Mouse (Mus musculus): ENCODE measurements around the gene Garnl3.

Gene Garnl3

GRCm38 (mm10) chr2:33131500-33132092, at the start of gene Garnl3:
Gene Garnl3, minus strand, starts transcription at chr2:33131654.
- peak; percentile 71 for DNase-seq

GRCm38 (mm10) chr2:33179930-33180630, 48.6 kb upstream of the Garnl3 start:
- DNase-seq: no peak

GRCm38 (mm10) chr2:33179171-33179929, 47.9 kb upstream of the Garnl3 start:
- no peak for DNase-seq

- DNase-seq: peak; percentile 68
Measured at GRCm38 (mm10) chr2:33178243-33178932, 46.9 kb upstream of the Garnl3 start.

- DNase-seq: no peak
Measured at GRCm38 (mm10) chr2:33177443-33178242, 46.2 kb upstream of the Garnl3 start.

GRCm38 (mm10) chr2:33176921-33177320, 45.5 kb upstream of the Garnl3 start:
- DNase-seq: no peak

- no peak for DNase-seq
Measured at GRCm38 (mm10) chr2:33176516-33176915, 45.1 kb upstream of the Garnl3 start.

GRCm38 (mm10) chr2:33173686-33174085, 42.2 kb upstream of the Garnl3 start:
- no peak for DNase-seq

- DNase-seq: no peak
Measured at GRCm38 (mm10) chr2:33173126-33173525, 41.7 kb upstream of the Garnl3 start.

GRCm38 (mm10) chr2:33170777-33171565, 39.5 kb upstream of the Garnl3 start:
- no peak for DNase-seq

GRCm38 (mm10) chr2:33169445-33169844, 38.0 kb upstream of the Garnl3 start:
- no peak for DNase-seq

GRCm38 (mm10) chr2:33167060-33167459, 35.6 kb upstream of the Garnl3 start:
- DNase-seq: no peak

GRCm38 (mm10) chr2:33165710-33166374, 34.4 kb upstream of the Garnl3 start:
- DNase-seq: no peak

- DNase-seq: no peak
Measured at GRCm38 (mm10) chr2:33165229-33165628, 33.8 kb upstream of the Garnl3 start.

GRCm38 (mm10) chr2:33164646-33165045, 33.2 kb upstream of the Garnl3 start:
- peak; percentile 48 for DNase-seq

GRCm38 (mm10) chr2:33162126-33162525, 30.7 kb upstream of the Garnl3 start:
- DNase-seq: no peak

- DNase-seq: no peak
Measured at GRCm38 (mm10) chr2:33160326-33160973, 29.0 kb upstream of the Garnl3 start.

GRCm38 (mm10) chr2:33159593-33159992, 28.1 kb upstream of the Garnl3 start:
- no peak for DNase-seq

GRCm38 (mm10) chr2:33158895-33159294, 27.4 kb upstream of the Garnl3 start:
- DNase-seq: no peak

GRCm38 (mm10) chr2:33156283-33156781, 24.9 kb upstream of the Garnl3 start:
- no peak for DNase-seq
